Mouse (Mus musculus) embryonic fibroblast, embryonic 13.5 days (primary cell): Measurements from ENCODE around the gene Ctnna3.

ENCODE experiments used
- CTCF ChIP-seq: IDR thresholded peaks from 2 replicates; pipeline ENCODE4 v1.5.1; 2011; ENCODE audit warnings: mild to moderate bottlenecking, control low read depth, low read length, moderate library complexity, borderline replicate concordance; ENCODE audit not compliant: insufficient read depth
- POLR2A ChIP-seq: IDR thresholded peaks from 2 replicates; pipeline ENCODE4 v1.6.1; 2011; ENCODE audit warnings: low read depth, mild to moderate bottlenecking, control low read depth, low read length, moderate library complexity

- no peak for TF ChIP-seq CTCF
- TF ChIP-seq POLR2A, result no peak
These were observed 12.8 kb upstream of the Ctnna3 start for GRCm38 (mm10) chr10:63417061-63417460.
